Mouse (Mus musculus) telencephalon, adult 2 months (tissue): ENCODE results near the gene Gm6268.
A peak's percentile ranks its signal among the peaks of the same experiment; 100 is the strongest.

Source experiments
- DNase-seq: peaks from one replicate; pipeline ENCODE4 v3.0.0-alpha.2; 2011; ENCODE audit warnings: low read depth, low spot score

Gm6268 gene

DNA sequence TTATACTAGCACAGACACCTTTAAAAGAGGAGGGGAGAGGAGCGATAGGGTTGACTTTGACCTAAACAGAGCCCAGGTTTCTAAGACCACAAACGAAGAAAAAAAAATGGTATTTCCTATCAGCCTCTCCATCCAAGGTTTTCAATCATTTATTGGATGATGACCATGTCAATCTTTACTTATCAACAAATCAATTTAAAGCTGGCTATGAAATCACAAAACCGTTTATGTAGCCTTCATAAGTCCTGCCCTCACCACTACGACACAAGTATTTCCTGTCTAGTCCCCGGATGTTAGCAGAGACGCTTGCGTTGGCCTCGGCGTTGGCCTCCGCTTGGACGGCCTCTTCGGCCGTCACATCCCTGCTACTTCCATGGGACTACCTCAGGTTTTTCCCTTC, at the start of gene Gm6268:
Gene Gm6268, plus strand, starts transcription at position 301 of the 400 bp plus-strand sequence.
- DNase-seq, result no peak

GRCm38 (mm10) chrX:36352446-36352845, 48.6 kb upstream of the Gm6268 start:
- DNase-seq, result peak; percentile 21

GRCm38 (mm10) chrX:36385340-36385739, 15.7 kb upstream of the Gm6268 start:
- no peak for DNase-seq

DNA sequence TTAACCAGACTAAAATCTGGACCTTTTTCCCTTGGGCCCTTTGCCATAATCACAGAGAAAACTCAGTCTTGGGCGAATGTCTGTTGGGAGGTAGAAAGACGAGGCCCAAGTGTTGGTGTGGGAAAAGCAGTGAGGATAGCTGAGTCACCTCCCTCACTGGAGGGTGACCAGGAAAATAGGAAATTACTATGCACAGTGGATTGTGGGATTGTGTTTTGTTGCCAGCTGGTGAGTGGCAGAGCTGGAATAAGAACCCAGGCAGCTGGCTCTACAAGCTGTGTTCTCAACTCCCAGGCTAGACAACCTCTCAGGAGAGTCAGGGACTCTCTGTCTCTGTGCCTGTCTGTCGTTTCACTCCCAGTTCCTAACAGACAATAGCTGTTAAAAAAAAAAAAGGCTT, 11.1 kb upstream of the Gm6268 start:
- peak; percentile 68 for DNase-seq

- DNase-seq, result no peak
Observed at GRCm38 (mm10) chrX:36390503-36390902, 10.6 kb upstream of the Gm6268 start.

GRCm38 (mm10) chrX:36392672-36393071, 8.4 kb upstream of the Gm6268 start:
- peak; percentile 62 for DNase-seq

DNA sequence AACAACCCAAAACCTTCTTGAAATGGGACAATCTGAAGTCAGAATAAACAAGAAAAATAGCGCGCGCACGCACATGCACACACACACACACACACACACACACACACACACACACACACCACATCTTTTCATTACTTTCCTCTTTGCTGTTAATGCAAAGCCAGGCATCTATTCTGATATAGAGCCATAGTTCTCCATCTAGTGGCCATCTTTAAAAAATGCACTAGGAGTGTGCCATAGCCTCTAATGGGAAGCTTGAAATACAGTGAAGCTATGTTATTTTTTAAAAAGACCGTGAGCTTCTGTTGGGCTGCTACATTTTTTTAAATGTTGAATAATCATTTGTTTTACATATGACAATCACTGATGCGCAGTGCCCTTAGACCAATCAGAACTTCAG, 7.8 kb upstream of the Gm6268 start:
- DNase-seq, result no peak

- no peak for DNase-seq
Observed at GRCm38 (mm10) chrX:36402316-36402715, 1.2 kb downstream of the Gm6268 start.

DNA sequence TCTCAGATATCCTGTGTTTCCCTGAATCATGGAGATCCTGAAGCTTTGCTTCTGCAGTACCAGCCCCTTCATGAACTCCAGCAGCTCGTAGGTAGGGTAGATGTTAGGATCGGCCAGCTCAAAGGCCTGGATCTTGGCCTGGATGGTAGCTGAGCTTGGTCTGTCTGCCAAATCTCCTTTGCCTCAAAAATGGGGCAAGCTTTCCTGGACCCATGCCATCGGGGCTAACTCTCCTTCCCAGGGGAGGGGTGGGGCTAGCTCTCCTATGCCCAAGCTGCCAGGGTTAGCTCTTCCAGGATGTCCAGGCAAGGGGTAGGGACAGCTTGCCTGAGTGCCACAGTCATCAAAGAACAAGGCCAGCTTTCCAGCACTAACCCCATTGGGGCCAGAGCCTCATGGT, 18.1 kb downstream of the Gm6268 start:
- DNase-seq, result no peak

DNA sequence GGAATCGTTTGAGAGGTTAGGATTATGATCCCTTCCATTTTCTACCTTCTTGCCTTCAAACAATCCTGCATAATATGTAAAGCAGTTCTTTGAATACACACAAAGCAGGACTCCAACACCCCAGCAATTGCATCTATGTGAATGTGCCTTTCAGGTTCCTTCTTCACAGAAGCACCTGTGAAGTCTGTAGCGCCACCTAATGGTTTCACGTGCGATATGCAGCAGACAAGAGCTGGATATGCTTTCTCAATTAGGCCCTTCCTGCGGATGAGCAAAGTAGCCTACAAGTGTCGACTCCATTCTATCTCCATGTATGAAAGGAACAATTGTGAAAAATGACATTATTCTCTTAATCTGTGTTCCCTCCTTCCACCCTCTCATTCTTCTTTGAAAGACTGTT, 33.9 kb downstream of the Gm6268 start:
- no peak for DNase-seq

DNA sequence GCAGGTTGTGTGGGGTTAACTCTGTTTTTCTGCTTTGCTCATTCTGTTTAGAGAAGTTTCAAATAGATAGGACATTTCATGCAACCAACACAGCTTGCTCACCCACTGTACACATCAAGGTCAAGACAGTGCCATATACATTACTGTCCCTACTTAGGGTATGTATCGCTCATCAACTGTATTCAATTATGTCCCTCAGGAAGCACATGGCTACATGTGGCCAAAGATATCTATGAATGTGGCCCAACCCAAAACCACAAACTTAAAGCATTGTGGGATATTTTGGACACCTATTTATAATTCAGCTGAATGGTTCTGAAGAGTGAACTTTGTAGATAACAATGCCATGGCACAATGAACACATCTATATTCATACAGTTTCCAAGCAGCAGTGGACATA, 36.9 kb downstream of the Gm6268 start:
- DNase-seq, result no peak
